Mouse (Mus musculus): Measurements from ENCODE around the gene Kmt2d.

GRCm38 (mm10) chr15:98917538-98918498 lies 46.8 kb upstream of the Kmt2d start, which contains the start of gene Lmbr1l:
- TF ChIP-seq CTCF (IDR thresholded peaks at IDR 0.05; ENCODE audit: low read depth, low read length) (no peak), TAL1 (conservative IDR thresholded peaks at IDR 0.05; ENCODE audit: low read depth, low read length) (no peak), GATA2 (IDR thresholded peaks at IDR 0.05; ENCODE audit: borderline replicate concordance, low read depth, low read length) (no peak), GATA1 (IDR thresholded peaks at IDR 0.05; ENCODE audit: borderline replicate concordance, low read length) (no peak), POLR2AphosphoS5 (IDR thresholded peaks at IDR 0.05; ENCODE audit: insufficient replicate concordance, low read depth, low read length) (no peak)
